Mouse (Mus musculus) central nervous system, embryonic 18 days (tissue): ENCODE data around the gene Rab5if. TPM values are rescaled to one million over a fixed set of nuclear protein-coding genes. Genes with fewer than 3 reads are reported as not detected.

Source experiments
- polyA plus RNA-seq: library from polyadenylated mRNA; depleted of rRNA; stranded (reverse); fragments of >200 nt; gene quantifications from 2 replicates; pipeline ENCODE4 v1.2.3, GENCODE M21; 2012; rRNA removed

The Rab5if gene
- 123 and 131 TPM in 2 replicates for polyA plus RNA-seq

DNA sequence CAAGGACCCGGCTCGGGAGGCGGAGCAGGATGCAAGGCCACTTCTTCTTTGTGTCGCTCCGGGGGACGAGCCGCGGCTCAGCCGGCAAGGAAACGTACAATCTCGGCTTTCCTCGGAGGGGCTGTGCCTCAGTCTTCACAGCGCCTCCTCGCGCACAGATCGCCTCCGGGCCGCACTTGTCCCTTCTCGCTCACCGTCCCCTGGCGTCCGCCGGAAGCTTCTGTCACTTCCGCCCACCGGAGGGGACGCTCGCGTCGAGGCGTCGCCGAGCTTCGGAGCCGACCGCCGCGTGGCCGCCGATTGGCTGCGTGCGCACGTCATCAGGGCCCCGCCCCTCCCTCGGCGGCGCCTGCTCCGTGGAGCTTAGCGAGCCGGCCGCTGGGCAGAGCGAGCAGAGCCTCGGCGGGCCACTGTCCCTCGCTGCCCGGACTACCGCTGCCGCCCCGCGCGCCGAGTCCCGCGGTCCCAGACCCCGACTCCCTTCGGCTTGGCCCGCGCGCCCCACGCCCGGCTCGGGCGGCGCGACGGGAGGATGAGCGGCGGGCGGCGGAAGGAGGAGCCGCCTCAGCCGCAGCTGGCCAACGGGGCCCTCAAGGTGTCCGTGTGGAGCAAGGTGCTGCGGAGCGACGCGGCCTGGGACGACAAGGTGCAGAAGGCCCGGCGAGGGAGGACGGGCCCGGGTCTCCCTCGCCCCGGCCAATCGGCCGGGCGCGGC lies at the start of gene Rab5if:
Gene Rab5if (plus strand): TSS at position 357 of the 715 bp plus-strand sequence.

DNA sequence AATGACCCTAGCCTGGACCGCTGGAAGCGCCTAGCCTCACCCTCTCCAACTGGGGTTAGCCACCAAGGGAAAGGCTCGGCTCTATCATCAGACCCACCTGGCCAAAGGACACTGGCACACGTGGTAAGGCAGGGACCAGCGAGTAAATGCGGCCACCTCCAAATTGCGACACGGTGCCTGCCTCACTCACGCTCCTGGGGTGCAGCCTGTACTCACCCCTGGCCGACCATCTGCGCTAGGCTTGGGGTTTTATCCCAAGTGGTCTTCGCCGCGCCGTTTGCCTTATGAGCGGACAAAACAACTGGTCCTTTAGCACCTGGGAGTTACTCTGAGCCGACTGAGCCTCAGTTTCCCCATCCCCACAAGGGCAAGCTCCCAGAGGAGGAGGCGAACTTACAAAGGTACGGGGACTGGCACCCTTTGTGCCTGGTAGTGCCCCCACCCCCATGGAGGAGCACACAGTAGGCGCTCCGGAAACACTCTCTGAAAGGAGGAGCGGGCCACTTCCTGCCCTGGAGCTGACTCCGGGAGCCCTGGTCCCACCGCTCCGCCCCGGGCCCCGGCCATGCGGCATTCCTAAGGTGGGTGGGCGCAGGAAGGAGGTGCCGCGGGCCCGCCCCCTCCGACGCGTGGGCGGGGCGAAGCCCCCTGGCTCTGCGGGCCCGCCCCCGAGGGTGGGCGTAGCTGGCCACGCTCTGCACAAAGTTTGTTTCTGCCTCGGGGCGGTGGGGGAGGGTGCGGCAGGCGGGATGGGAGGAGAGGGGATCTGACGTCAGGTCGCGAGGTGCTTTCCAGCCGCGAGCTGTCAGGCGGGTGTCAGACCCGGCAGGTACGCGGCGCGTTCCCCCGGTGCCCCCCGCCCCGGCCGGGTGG lies 23.4 kb upstream of the Rab5if start, which contains the start of gene Tgif2:
Gene Tgif2 (plus strand): TSS at position 689 of the 873 bp plus-strand sequence.

DNA sequence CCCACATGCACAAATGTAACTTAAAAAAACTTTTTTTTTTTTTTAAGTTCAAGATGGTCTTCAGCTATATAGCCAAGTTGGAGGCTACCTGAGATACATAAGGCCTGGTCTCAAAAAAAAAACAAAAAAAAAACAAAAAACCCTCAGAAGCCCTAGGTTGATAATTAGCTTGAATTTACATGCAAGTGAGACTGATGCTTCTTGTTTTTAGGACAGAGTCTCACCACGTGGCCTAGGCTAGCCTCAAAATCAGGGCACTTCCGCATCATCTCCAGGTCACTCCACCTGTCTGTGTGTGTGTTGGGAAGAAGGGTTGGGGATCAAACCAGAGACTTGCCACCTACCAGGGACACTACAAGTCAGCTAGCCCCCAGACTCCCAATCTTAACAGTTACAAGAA lies 5.1 kb upstream of the Rab5if start, which contains the start of gene 4930518I15Rik:
Gene 4930518I15Rik (minus strand): TSS at position 112 of the 400 bp plus-strand sequence.

DNA sequence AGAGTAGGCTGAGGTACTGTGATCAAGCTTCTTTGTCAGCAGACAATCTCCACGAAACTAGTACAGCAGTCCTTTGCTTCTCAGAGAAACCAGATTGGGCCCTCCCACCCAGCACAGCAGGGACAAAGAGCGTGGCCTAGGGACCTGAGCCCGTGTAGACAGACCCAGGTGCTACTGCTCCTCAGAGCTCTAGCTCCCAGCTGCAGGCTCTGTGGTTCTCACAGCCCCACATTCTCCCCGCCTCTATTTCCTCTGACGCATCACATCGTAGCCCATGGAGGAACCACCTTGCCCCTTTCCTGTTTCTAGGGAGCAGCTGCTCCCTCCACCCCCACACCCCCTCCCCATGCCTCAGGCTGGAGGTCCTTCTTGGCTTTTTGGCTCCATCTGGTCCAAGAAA lies 24.1 kb downstream of the Rab5if start, which contains the start of gene Sla2:
Gene Sla2 (minus strand): TSS at position 176 of the 400 bp plus-strand sequence.

Other genes with a start within 250 kb of the Rab5if start
- gene Dlgap4, start 249.4 kb upstream of the Rab5if start, polyA plus RNA-seq = 356 and 411 TPM in 2 replicates
- 25.9 and 26.9 TPM in 2 replicates for gene Myl9, start 87.7 kb upstream of the Rab5if start, polyA plus RNA-seq
- 10.3 and 13.2 TPM in 2 replicates for gene Tgif2, start 23.1 kb upstream of the Rab5if start, polyA plus RNA-seq
- 3.6 and 4.4 TPM in 2 replicates for gene 4930518I15Rik, start 5.2 kb upstream of the Rab5if start, polyA plus RNA-seq
- gene Sla2, start 24.1 kb downstream of the Rab5if start, polyA plus RNA-seq = 0.07 and 0.08 TPM in 2 replicates
- gene Ndrg3, start 128.9 kb downstream of the Rab5if start, polyA plus RNA-seq = 226 and 247 TPM in 2 replicates
- gene Dsn1, start 144.0 kb downstream of the Rab5if start, polyA plus RNA-seq = 8.2 and 9.5 TPM in 2 replicates
- gene Soga1, start 216.1 kb downstream of the Rab5if start, polyA plus RNA-seq = 16.8 and 20.8 TPM in 2 replicates
- 0.17 and 0.36 TPM in 2 replicates for gene Tldc2, start 223.9 kb downstream of the Rab5if start, polyA plus RNA-seq